Mouse (Mus musculus) left cerebral cortex, postnatal 25 days (tissue): ENCODE measurements at regions not wholly inside any gene's neighbourhood (a gene's known extent, or its start where the extent isn't known, plus 50 kb on each side); places are given as distances from the start of the nearest gene placed in this dataset.
A peak's percentile ranks its signal among the peaks of the same experiment; 100 is the strongest.

Experiments
- DNase-seq, 2 experiments: peaks; one replicate each; pipeline ENCODE4 v3.0.0; 2022; ENCODE audit warnings: low spot score in 2 of 2, mixed read lengths in 1 of 2
- intact Hi-C: fragments of 180-260 bp; cut with DNase I; formaldehyde crosslinking; loops from one replicate; pipeline ENCODE4 v1.15.1; 2025

GRCm38 (mm10) chr2:45588248-45588647 lies 471.1 kb upstream of the Zeb2 start:
- intact Hi-C loops = no loop called here
- no peak for DNase-seq

- peak in 1 of 2 experiments; percentile 3 for DNase-seq
Observed at GRCm38 (mm10) chr2:45586588-45587200, 469.5 kb upstream of the Zeb2 start.

GRCm38 (mm10) chr2:45581549-45581925 lies 464.3 kb upstream of the Zeb2 start:
- intact Hi-C loops = no loop called here
- DNase-seq = no peak

More at GRCm38 (mm10) chr2:45586588-45587200, 469.5 kb upstream of the Zeb2 start:
- intact Hi-C loops = no loop called here

GRCm38 (mm10) chr2:45580838-45581548 lies 463.8 kb upstream of the Zeb2 start:
- intact Hi-C loops = no loop called here
- DNase-seq = peak; percentile 10 to 29

DNA sequence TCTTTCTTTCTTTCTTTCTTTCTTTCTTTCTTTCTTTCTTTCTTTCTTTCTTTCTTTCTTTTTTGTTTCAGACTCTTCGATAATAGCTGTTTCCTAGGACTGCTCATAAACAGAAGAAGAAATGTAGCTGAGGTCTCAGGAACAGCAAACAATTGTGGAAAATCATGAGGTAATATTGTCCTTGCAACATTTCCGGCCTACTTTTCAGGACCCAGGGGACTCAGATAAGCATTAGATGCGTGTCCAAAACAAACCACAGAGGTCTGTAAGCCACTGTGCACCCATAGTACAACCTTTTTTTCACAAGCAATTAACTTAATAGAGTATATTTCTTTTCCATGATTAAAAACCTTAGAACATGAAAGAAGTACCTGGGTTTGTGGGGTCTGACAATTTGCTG lies 455.7 kb upstream of the Zeb2 start:
- no peak for DNase-seq
- intact Hi-C loops = no loop called here

GRCm38 (mm10) chr2:45554707-45555106 lies 437.5 kb upstream of the Zeb2 start:
- intact Hi-C loops = no loop called here
- no peak for DNase-seq

DNA sequence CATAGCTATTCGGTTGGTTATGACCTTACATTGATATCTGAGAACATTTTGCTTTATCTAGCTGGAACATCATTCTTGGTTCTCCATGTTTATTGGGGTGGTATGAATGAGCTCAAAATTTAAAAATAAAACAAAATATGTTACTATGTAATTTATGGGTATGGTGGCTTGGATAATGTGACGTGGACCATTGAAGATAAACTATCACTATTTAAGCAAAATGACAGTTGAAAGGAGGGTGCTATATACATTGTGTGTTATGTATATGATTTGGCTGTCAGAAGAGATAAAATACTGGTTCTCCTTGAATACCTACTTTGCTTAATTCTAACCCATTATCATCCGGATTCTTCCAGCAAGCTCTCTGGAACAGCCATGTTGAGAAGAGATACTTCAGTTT lies 424.2 kb upstream of the Zeb2 start:
- intact Hi-C loops = no loop called here
- DNase-seq = no peak

- intact Hi-C loops = loop anchor here (5.0 kb wide), 1 partner anchor 292 kb away; no protein-coding TSS in a partner anchor
- peak; percentile 32 to 72 for DNase-seq
Observed at GRCm38 (mm10) chr2:45538950-45539349, 421.8 kb upstream of the Zeb2 start.

DNA sequence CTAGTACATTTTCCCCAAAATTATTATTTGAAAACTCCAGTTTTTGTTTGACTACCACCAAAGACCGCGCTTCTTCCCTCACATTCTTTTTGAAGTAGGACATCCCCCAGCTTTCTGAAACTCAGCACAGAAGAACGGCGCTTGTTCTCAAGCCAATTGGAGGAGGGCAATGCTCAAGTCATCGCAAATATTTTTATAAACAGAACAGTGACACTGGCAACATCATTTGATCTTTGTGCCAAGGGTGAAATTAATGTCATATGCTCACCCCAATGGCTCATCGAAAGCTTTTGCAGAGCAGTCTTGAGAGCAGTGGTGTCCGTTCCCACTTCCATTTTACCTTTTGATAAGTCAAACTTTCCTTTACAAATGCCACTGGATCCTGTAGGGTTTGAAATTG lies 420.5 kb upstream of the Zeb2 start:
- no peak for DNase-seq
- intact Hi-C loops = loop anchor here (5.0 kb wide), 1 partner anchor 290 kb away; no protein-coding TSS in a partner anchor

DNA sequence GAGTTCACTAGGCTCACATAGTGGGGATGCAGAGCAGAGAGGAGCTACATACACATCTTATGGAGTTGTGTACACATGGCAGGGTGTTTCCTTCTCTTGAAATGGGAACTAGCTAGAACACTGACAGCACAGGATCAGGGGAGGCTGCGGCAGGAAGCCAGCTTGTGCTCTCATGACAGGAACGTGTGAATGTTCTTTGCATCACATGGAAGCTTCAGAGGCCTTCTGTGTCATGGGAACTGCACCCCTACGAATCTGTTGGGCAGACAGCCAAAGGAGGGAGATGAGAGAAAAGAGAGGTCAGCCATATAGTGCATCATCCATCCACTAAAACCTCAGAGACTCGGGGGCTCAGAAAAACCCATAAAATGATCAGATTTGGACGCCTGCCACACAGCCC lies 417.6 kb upstream of the Zeb2 start:
- DNase-seq = peak in 1 of 2 experiments; percentile 4
- intact Hi-C loops = loop anchor here (5.0 kb wide), 1 partner anchor 288 kb away; no protein-coding TSS in a partner anchor

GRCm38 (mm10) chr2:45522310-45522709 lies 405.1 kb upstream of the Zeb2 start:
- DNase-seq = no peak
- intact Hi-C loops = no loop called here

GRCm38 (mm10) chr2:45519550-45520152 lies 402.5 kb upstream of the Zeb2 start:
- intact Hi-C loops = no loop called here

GRCm38 (mm10) chr2:45514290-45515180 lies 397.3 kb upstream of the Zeb2 start:
- no peak for DNase-seq
- intact Hi-C loops = no loop called here

More at GRCm38 (mm10) chr2:45519550-45520152, 402.5 kb upstream of the Zeb2 start:
- no peak for DNase-seq

DNA sequence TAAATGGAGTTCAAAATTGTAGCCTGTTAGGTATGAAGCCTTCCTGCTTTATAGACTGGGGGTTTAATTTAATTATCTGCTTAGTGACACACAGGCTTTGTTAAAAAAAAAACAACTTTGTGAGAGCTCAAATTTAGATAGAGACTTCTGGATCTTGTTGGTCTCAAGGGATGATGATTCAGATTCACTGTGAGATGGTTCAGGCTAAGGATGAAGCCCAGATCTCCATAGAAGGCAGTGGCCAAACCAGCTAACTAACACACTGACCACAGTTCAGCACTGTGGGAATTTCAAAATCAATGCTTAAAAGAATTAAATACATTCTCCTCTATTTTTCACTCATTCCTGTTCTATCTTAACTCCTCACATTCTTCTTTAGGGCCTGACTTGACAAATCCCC lies 395.7 kb upstream of the Zeb2 start:
- no peak for DNase-seq
- intact Hi-C loops = no loop called here

GRCm38 (mm10) chr2:45511791-45512190 lies 394.6 kb upstream of the Zeb2 start:
- intact Hi-C loops = no loop called here
- DNase-seq = no peak

DNA sequence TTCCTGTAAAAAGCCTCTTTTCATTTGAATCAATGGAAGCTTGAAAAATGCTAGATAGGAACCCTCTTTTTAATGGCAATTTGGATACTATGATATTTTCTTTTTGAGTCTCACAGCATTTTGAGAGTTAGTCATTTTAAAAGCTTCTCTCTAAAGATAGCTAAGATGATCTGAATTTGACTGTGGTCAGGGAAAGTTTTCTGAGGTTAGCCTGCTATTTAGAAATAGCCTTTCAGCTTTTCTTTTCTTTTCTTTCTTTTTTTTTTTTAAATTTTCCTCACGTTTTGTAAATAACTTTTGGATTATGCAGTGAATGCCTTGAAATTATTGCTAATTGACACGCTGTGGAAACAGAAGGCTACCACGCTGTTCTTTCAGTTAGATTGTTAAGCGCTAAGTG lies 387.3 kb upstream of the Zeb2 start:
- intact Hi-C loops = no loop called here
- DNase-seq = no peak

- intact Hi-C loops = no loop called here
Observed at GRCm38 (mm10) chr2:45493656-45494055, 376.5 kb upstream of the Zeb2 start.

DNA sequence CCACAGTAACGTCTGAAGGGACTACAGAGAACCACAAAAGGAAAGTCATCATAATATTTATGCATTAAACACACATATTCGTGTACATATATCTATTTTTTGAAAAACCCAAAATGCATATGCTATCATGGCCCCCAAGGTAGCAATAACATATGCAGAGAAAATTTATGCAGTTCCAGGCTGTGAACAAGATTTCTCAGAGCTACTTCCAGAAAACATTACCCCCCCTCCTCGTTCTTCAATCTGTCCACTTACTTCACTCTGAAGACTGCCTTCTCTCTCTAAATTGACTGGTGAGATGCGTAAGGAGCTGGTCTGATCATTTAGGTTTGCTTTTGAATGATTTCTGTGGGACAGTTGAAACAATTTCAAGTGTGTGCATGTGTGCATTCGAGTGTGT lies 369.3 kb upstream of the Zeb2 start:
- peak in 1 of 2 experiments; percentile 71 for DNase-seq
- intact Hi-C loops = loop anchor here (1.0 to 5.0 kb wide), 4 partner anchors 240 to 369 kb away; partner anchors contain the start of gene Zeb2

More at GRCm38 (mm10) chr2:45493656-45494055, 376.5 kb upstream of the Zeb2 start:
- DNase-seq = no peak

GRCm38 (mm10) chr2:45485477-45485876 lies 368.3 kb upstream of the Zeb2 start:
- intact Hi-C loops = loop anchor here (5.0 kb wide), 2 partner anchors 303 to 368 kb away; partner anchors contain the start of gene Zeb2
- DNase-seq = peak in 1 of 2 experiments; percentile 35

DNA sequence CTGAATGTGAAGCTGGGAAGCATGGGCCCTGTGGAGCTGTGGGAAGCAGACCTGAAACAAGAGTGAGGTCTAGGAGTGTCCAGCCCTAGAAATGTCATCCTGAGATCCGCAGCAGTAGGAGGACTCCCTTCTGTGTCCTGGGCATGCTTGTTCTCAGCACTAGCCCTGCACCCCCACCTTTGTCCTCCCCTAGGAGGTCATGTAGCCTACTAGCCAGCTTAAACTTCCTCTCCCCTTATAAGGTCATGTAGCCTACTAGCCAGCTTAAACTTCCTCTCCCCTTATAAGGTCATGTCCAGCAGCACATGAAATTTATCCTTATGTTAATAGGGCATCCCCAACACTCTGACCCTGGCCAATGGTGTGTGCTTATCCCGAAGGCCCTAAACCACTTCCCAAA lies 363.5 kb upstream of the Zeb2 start:
- intact Hi-C loops = no loop called here
- DNase-seq = no peak
